Mouse (Mus musculus) adrenal gland, adult (tissue): ENCODE measurements at regions not wholly inside any gene's neighbourhood (a gene's known extent, or its start where the extent isn't known, plus 50 kb on each side); places are given as distances from the start of the nearest gene placed in this dataset.

ENCODE experiments used
- DNase-seq, 2 experiments: peaks; one replicate each; pipeline ENCODE4 v3.0.0; 2022 to 2023; ENCODE audit warnings: low spot score in 1 of 2; ENCODE audit not compliant: inconsistent age in 2 of 2

GRCm38 (mm10) chr7:82921722-82922121 lies 54.6 kb downstream of the Mex3b start:
- no peak for DNase-seq

GRCm38 (mm10) chr7:82923220-82924071 lies 56.3 kb downstream of the Mex3b start:
- DNase-seq: no peak

GRCm38 (mm10) chr7:82924092-82924491 lies 57.0 kb downstream of the Mex3b start:
- no peak for DNase-seq

- no peak for DNase-seq
Observed at GRCm38 (mm10) chr7:82938311-82938710, 71.2 kb downstream of the Mex3b start.

GRCm38 (mm10) chr7:82939536-82939935 lies 72.4 kb downstream of the Mex3b start:
- DNase-seq: no peak

GRCm38 (mm10) chr7:82943376-82943775 lies 76.2 kb downstream of the Mex3b start:
- no peak for DNase-seq

- DNase-seq: no peak
Observed at GRCm38 (mm10) chr7:82943797-82944196, 76.7 kb downstream of the Mex3b start.

- DNase-seq: no peak
Observed at GRCm38 (mm10) chr7:82949372-82949771, 82.2 kb downstream of the Mex3b start.

GRCm38 (mm10) chr7:82957208-82957977 lies 90.3 kb downstream of the Mex3b start:
- no peak for DNase-seq

GRCm38 (mm10) chr7:82970599-82970998 lies 103.5 kb downstream of the Mex3b start:
- no peak for DNase-seq

- DNase-seq: no peak
Observed at GRCm38 (mm10) chr7:82971244-82971643, 104.1 kb downstream of the Mex3b start.

GRCm38 (mm10) chr7:82972214-82973006 lies 105.3 kb downstream of the Mex3b start:
- no peak for DNase-seq

GRCm38 (mm10) chr7:82990708-82991107 lies 123.6 kb downstream of the Mex3b start:
- DNase-seq: no peak

- DNase-seq: no peak
Observed at GRCm38 (mm10) chr7:82993136-82993535, 126.0 kb downstream of the Mex3b start.

- no peak for DNase-seq
Observed at GRCm38 (mm10) chr7:82998848-82999247, 131.7 kb downstream of the Mex3b start.

- no peak for DNase-seq
Observed at GRCm38 (mm10) chr7:83007540-83007939, 140.4 kb downstream of the Mex3b start.

- no peak for DNase-seq
Observed at GRCm38 (mm10) chr7:83012145-83012544, 145.0 kb downstream of the Mex3b start.

GRCm38 (mm10) chr7:83014725-83015690 lies 147.9 kb downstream of the Mex3b start:
- no peak for DNase-seq

- no peak for DNase-seq
Observed at GRCm38 (mm10) chr7:83015756-83016155, 148.6 kb downstream of the Mex3b start.

- DNase-seq: no peak
Observed at GRCm38 (mm10) chr7:83016566-83016965, 149.4 kb downstream of the Mex3b start.
